Mouse (Mus musculus) liver, embryonic 16.5 days (tissue): Measurements from ENCODE around the gene Sun1. TPM values are rescaled to one million over a fixed set of nuclear protein-coding genes. Genes with fewer than 3 reads are reported as not detected.

Experiments used
- ATAC-seq: fragments of 200-750 bp; cut with Nextera tagmentation; 2 replicates; pipeline ENCODE4 v1.8.0; 2017; ENCODE audit warnings: low read depth, mild to moderate bottlenecking, moderate number of reproducible peaks, moderate library complexity
- H3K27ac ChIP-seq: fragments of 300-500 bp; sonication (generic); 2 replicates; pipeline ENCODE4 v1.5.1; 2014; ENCODE audit warnings: mild to moderate bottlenecking, low read length
- H3K27me3 ChIP-seq: fragments of 300-500 bp; sonication (generic); 2 replicates; pipeline ENCODE4 v1.6.1; 2014; ENCODE audit warnings: low read depth, low read length, mixed read lengths; ENCODE audit not compliant: control insufficient read depth, insufficient read depth
- H3K36me3 ChIP-seq: fragments of 300-500 bp; sonication (generic); 2 replicates; pipeline ENCODE4 v1.6.1; 2014; ENCODE audit warnings: mild to moderate bottlenecking; ENCODE audit not compliant: control insufficient read depth, insufficient read depth
- H3K4me1 ChIP-seq: fragments of 300-500 bp; sonication (generic); 2 replicates; pipeline ENCODE4 v1.6.1; 2014; ENCODE audit warnings: low read depth, low read length, mixed read lengths; ENCODE audit not compliant: control insufficient read depth
- H3K4me2 ChIP-seq: fragments of 300-500 bp; sonication (generic); 2 replicates; pipeline ENCODE4 v1.6.1; 2014; ENCODE audit warnings: low read depth, low read length, mixed read lengths
- H3K4me3 ChIP-seq: fragments of 300-500 bp; sonication (generic); 2 replicates; pipeline ENCODE4 v1.5.1; 2014; ENCODE audit warnings: low read depth, mild to moderate bottlenecking, low read length
- H3K9ac ChIP-seq: fragments of 300-500 bp; sonication (generic); 2 replicates; pipeline ENCODE4 v1.6.1; 2014; ENCODE audit warnings: low read depth, low read length
- H3K9me3 ChIP-seq: fragments of 300-500 bp; sonication (generic); replicated peaks from 2 replicates; pipeline ENCODE4 v1.6.1; 2016; ENCODE audit warnings: low read length; ENCODE audit not compliant: control insufficient read depth
- WGBS: fragments of 180-500 bp; shearing (Covaris S2); extraction: QIAGEN DNeasy Blood & Tissue Kit; methylation state at CpG from one replicate; pipeline ENCODE4 v1.1.7; 2014; ENCODE audit not compliant: insufficient replicate concordance; 5-methylcytosine and 5-hydroxymethylcytosine counted together
- polyA plus RNA-seq: library from polyadenylated mRNA; unstranded; fragments of >200 nt; fragmentation: Nextera tagmentation; extraction: Ambion mirVana; gene quantifications from 2 replicates; pipeline ENCODE4 v1.2.1, GENCODE M21; 2015

Gene Sun1
- polyA plus RNA-seq, 1 experiment from 2014 or later: 19.6 TPM

GRCm38 (mm10) chr5:139215184-139215583 lies 14.7 kb downstream of the Sun1 start:
- no peak for ATAC-seq
- Histone ChIP-seq H3K4me3 (no peak overlapping the region), H3K36me3 (peaks cover 12% of the 10 kb centered on the region; the same call in 1 of the 2 replicates), H3K27me3 (no peaks in the 10 kb centered on the region), H3K4me1 (no peaks in the 10 kb centered on the region), H3K27ac (no peak overlapping the region), H3K4me2 (no peak overlapping the region), H3K9ac (no peak overlapping the region), H3K9me3 (no peaks in the 10 kb centered on the region)
- 90% methylated on average over 5 of the region's 5 CpGs for WGBS

GRCm38 (mm10) chr5:139216121-139216520 lies 15.7 kb downstream of the Sun1 start:
- H3K9ac ChIP-seq: no peak overlapping the region
- H3K27me3 ChIP-seq: no peaks in the 10 kb centered on the region
- H3K36me3 ChIP-seq: peaks cover 13% of the 10 kb centered on the region; the same call in 1 of the 2 replicates
- H3K9me3 ChIP-seq: no peaks in the 10 kb centered on the region
- no peak for ATAC-seq
- H3K27ac ChIP-seq: no peak overlapping the region
- no peak overlapping the region for H3K4me2 ChIP-seq
- H3K4me3 ChIP-seq: no peak overlapping the region
- WGBS: 79% methylated on average over 2 of the region's 2 CpGs
- H3K4me1 ChIP-seq: no peaks in the 10 kb centered on the region

- no peak for ATAC-seq
- H3K9me3 ChIP-seq: no peaks in the 10 kb centered on the region
- peaks cover 20% of the 10 kb centered on the region; the same call in 1 of the 2 replicates for H3K36me3 ChIP-seq
- H3K27ac ChIP-seq: no peak overlapping the region
- H3K4me2 ChIP-seq: no peak overlapping the region
- H3K9ac ChIP-seq: no peak overlapping the region
- H3K4me1 ChIP-seq: no peaks in the 10 kb centered on the region
- WGBS: 87% methylated on average over 3 of the region's 3 CpGs
- H3K4me3 ChIP-seq: no peak overlapping the region
- H3K27me3 ChIP-seq: no peaks in the 10 kb centered on the region
Observed at GRCm38 (mm10) chr5:139216774-139217173, 16.3 kb downstream of the Sun1 start.

DNA sequence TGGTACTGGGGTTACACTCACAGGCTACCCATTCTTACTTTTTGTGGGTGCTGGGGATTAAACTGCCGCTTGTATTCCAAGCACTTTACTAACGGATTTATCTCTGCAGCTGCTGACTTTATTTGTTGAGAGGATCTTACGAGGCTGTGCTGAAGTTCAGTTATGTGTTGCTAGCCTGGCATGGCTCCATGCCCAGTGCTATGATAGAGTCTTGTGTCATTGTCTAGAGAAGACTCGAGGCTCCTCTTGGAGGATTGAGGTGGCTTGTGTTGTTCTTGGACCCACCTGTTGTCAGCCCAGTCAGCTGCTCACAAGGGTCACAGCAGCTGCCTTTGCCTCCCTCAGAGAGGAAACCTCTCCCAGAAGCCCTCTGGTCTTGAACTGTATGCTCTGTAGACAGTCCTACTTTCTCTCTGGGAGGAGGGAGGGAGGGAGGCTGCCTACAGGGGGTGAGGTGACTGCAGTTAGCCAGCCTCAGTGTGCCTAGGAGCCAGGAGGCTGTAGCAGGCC lies 19.6 kb downstream of the Sun1 start:
- H3K36me3 ChIP-seq: peaks cover 28% of the 10 kb centered on the region

DNA sequence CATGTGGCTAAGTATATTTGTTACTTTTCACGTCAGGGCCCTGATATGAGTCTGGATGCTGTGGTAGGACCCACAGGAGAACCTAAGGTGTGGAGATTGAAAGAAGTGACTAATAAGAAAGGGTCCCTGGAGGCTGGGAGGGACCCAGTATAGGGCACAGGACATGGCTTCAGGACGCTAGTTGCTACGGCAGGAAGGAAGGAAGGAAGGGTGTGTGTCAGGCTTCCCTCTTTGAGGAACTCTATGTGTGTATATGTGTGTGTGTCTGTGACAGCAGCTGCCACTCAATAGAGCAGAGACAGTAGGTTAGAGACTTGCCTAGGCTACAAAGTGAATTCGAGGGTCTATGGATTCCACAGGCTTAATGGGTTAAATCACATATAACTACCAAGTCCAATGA lies 20.2 kb downstream of the Sun1 start:
- Histone ChIP-seq H3K9me3 (no peaks in the 10 kb centered on the region), H3K27ac (no peak overlapping the region), H3K4me1 (no peaks in the 10 kb centered on the region), H3K36me3 (peaks cover 29% of the 10 kb centered on the region), H3K4me3 (no peak overlapping the region), H3K27me3 (no peaks in the 10 kb centered on the region), H3K9ac (no peak overlapping the region), H3K4me2 (no peak overlapping the region)
- 0 out of 2 replicates have a peak, but pooled peaks have one; percentile 19 for ATAC-seq
- WGBS: 64% methylated on average over 4 of the region's 4 CpGs

More for the DNA sequence above, 19.6 kb downstream of the Sun1 start:
- Histone ChIP-seq H3K4me3 (no peak overlapping the region), H3K27me3 (no peaks in the 10 kb centered on the region), H3K4me1 (no peaks in the 10 kb centered on the region), H3K27ac (no peak overlapping the region), H3K9me3 (no peaks in the 10 kb centered on the region), H3K4me2 (no peak overlapping the region), H3K9ac (no peak overlapping the region)
- ATAC-seq: no peak
- 80% methylated on average over 4 of the region's 4 CpGs for WGBS

- whole genome bisulfite sequencing: 87% methylated on average over 10 of the region's 10 CpGs
- no peak for ATAC-seq
- Histone ChIP-seq H3K27ac (no peak overlapping the region), H3K4me2 (no peak overlapping the region), H3K9ac (no peak overlapping the region), H3K4me1 (no peaks in the 10 kb centered on the region), H3K4me3 (no peak overlapping the region), H3K27me3 (no peaks in the 10 kb centered on the region), H3K36me3 (peaks cover 49% of the 10 kb centered on the region), H3K9me3 (no peaks in the 10 kb centered on the region)
Observed at GRCm38 (mm10) chr5:139223331-139223730, 22.9 kb downstream of the Sun1 start.

DNA sequence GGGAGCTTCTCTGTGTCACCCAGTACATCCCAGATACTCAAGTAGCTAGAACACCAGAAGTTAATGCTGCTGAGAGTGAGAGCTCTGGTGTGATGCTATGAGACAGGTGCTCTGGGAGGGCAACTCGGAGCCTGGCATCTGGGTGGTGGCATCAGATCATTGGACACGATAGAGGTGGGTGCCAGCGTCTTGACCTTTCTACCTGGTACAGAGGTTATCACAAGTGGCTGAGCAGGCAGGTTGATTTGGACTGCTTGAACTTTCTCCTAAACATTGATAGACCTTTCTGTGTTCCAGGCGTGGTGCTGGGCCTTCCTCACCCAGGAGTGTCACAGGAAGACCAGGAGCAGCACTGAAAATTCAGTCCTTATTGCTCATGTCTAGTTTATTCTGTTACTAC lies 26.8 kb downstream of the Sun1 start:
- no peak overlapping the region for H3K4me2 ChIP-seq
- H3K27ac ChIP-seq: no peak overlapping the region
- H3K9ac ChIP-seq: no peak overlapping the region
- H3K27me3 ChIP-seq: no peaks in the 10 kb centered on the region
- no peak overlapping the region for H3K4me3 ChIP-seq
- no peaks in the 10 kb centered on the region; the same call in 1 of the 2 replicates for H3K4me1 ChIP-seq
- WGBS: 86% methylated on average over 4 of the region's 4 CpGs
- peaks cover 50% of the 10 kb centered on the region for H3K36me3 ChIP-seq
- no peaks in the 10 kb centered on the region for H3K9me3 ChIP-seq
- ATAC-seq: no peak

- Histone ChIP-seq H3K9me3 (no peaks in the 10 kb centered on the region), H3K4me2 (no peak overlapping the region), H3K4me3 (no peak overlapping the region), H3K9ac (no peak overlapping the region), H3K36me3 (peaks cover 50% of the 10 kb centered on the region), H3K27me3 (no peaks in the 10 kb centered on the region), H3K4me1 (no peaks in the 10 kb centered on the region; the same call in 1 of the 2 replicates), H3K27ac (no peak overlapping the region)
- ATAC-seq: no peak
- 96% methylated on average over 2 of the region's 2 CpGs for WGBS
Observed at GRCm38 (mm10) chr5:139227645-139228044, 27.2 kb downstream of the Sun1 start.

- H3K9ac ChIP-seq: no peak overlapping the region
- H3K4me1 ChIP-seq: no peaks in the 10 kb centered on the region; the same call in 1 of the 2 replicates
- WGBS: 84% methylated on average over 3 of the region's 3 CpGs
- no peak overlapping the region for H3K4me3 ChIP-seq
- no peak for ATAC-seq
- H3K9me3 ChIP-seq: no peaks in the 10 kb centered on the region
- H3K27ac ChIP-seq: no peak overlapping the region
- no peak overlapping the region for H3K4me2 ChIP-seq
- peaks cover 48% of the 10 kb centered on the region for H3K36me3 ChIP-seq
- H3K27me3 ChIP-seq: no peaks in the 10 kb centered on the region
Observed at GRCm38 (mm10) chr5:139228318-139228717, 27.9 kb downstream of the Sun1 start.
